Mouse (Mus musculus) olfactory bulb, adult 2 months (tissue): ENCODE results near the gene Paox.

ENCODE experiments used
- CTCF ChIP-seq: fragments of 200-500 bp; IDR thresholded peaks from 2 replicates; pipeline ENCODE4 v1.5.1; 2012; ENCODE audit warnings: low read depth, mild to moderate bottlenecking, low read length, moderate library complexity; ENCODE audit not compliant: insufficient read depth
- POLR2A ChIP-seq: fragments of 200-500 bp; IDR thresholded peaks from 2 replicates; pipeline ENCODE4 v1.6.1; 2012; ENCODE audit warnings: mild to moderate bottlenecking, low read depth, low read length, moderate library complexity; ENCODE audit not compliant: insufficient read depth

DNA sequence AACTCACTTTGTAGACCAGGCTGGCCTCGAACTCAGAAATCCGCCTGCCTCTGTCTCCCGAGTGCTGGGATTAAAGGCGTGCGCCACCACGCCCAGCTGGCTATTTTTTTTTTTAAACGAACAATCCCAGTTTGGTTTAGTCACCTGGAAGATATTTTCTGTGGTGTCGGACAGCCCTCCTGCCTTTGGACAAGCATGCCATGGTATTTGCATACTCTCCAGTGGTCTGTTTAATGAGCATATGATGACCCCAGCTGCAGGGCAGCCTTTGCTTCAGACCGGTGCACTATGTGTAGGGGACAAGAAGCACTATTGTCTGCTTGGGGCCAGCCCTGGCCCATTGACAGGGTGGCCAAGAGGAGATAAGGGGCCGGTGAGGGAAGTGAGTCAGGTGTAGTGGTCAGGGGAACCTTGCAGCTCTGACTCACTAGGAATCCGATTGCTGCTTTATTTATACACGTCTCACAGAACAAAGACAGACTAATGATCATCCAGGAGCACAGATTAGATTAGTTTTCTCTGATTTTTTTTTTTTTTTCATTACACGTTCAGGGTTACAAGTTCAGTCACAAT, 5.8 kb downstream of the Paox start:
- TF ChIP-seq POLR2A (no peak), CTCF (no peak)
